Mouse (Mus musculus): ENCODE results near the gene Ap4e1. TPM values are rescaled to one million over a fixed set of nuclear protein-coding genes. Genes with fewer than 3 reads are reported as not detected.
"Not testable (repeated sequence)": the region's sequence is repeated elsewhere in the genome, so short reads cannot be mapped to it uniquely, and the experiment has no call there.

Gene Ap4e1
- polyA plus RNA-seq, 1 experiment from 2014 or later = 7.6 TPM

- ATAC-seq (ENCODE audit: insufficient number of reproducible peaks, low FRiP score, low TSS enrichment, low read depth) = no peak
- no peak for DNase-seq (ENCODE audit: low spot score)
- WGBS = 90% methylated on average over 11 of the region's 11 CpGs
- Histone ChIP-seq H3K4me3 (ENCODE audit: low read depth, low read length) (no peak overlapping the region), H3K9me3 (ENCODE audit: control insufficient read depth, low read length) (no peaks in the 10 kb centered on the region), H3K27ac (replicated peaks; ENCODE audit: low read depth, low read length) (no peak overlapping the region), H3K36me3 (ENCODE audit: control insufficient read depth, insufficient read depth, low read length) (no peaks in the 10 kb centered on the region; the same call in 1 of the 2 replicates), H3K9ac (ENCODE audit: low read length) (no peak overlapping the region), H3K27me3 (ENCODE audit: control insufficient read depth, insufficient read depth, low read length) (no peaks in the 10 kb centered on the region), H3K4me1 (ENCODE audit: control insufficient read depth, insufficient read depth, low read length) (no peaks in the 10 kb centered on the region), H3K4me2 (ENCODE audit: low read depth, severe bottlenecking) (no peak overlapping the region)
These were observed 72.2 kb downstream of the Ap4e1 start for GRCm38 (mm10) chr2:127080591-127081218.

- H3K36me3 ChIP-seq (ENCODE audit: control insufficient read depth, insufficient read depth, low read length) = no peaks in the 10 kb centered on the region; the same call in none of the 2 replicates
- H3K4me1 ChIP-seq (ENCODE audit: control insufficient read depth, insufficient read depth, low read length) = no peaks in the 10 kb centered on the region
- H3K27me3 ChIP-seq (ENCODE audit: control insufficient read depth, insufficient read depth, low read length) = no peaks in the 10 kb centered on the region
- ATAC-seq (ENCODE audit: insufficient number of reproducible peaks, low FRiP score, low TSS enrichment, low read depth) (no peak), DNase-seq (ENCODE audit: low spot score) (no peak)
- H3K9ac ChIP-seq (ENCODE audit: low read length) = no peak overlapping the region
- H3K27ac ChIP-seq (replicated peaks; ENCODE audit: low read depth, low read length) = no peak overlapping the region
- H3K9me3 ChIP-seq (ENCODE audit: control insufficient read depth, low read length) = no peaks in the 10 kb centered on the region
- no peak overlapping the region for H3K4me3 ChIP-seq (ENCODE audit: low read depth, low read length)
- no peak overlapping the region for H3K4me2 ChIP-seq (ENCODE audit: low read depth, severe bottlenecking)
- WGBS = 89% methylated on average over 5 of the region's 5 CpGs
These were observed 77.7 kb downstream of the Ap4e1 start for GRCm38 (mm10) chr2:127086235-127086634.

- not testable (repeated sequence) for H3K4me3 ChIP-seq (ENCODE audit: low read depth, low read length); H3K4me2 ChIP-seq (ENCODE audit: low read depth, severe bottlenecking); H3K36me3 ChIP-seq (ENCODE audit: control insufficient read depth, insufficient read depth, low read length); H3K9me3 ChIP-seq (ENCODE audit: control insufficient read depth, low read length); H3K27ac ChIP-seq (replicated peaks; ENCODE audit: low read depth, low read length); H3K4me1 ChIP-seq (ENCODE audit: control insufficient read depth, insufficient read depth, low read length); H3K9ac ChIP-seq (ENCODE audit: low read length); ATAC-seq (ENCODE audit: insufficient number of reproducible peaks, low FRiP score, low TSS enrichment, low read depth); DNase-seq (ENCODE audit: low spot score); H3K27me3 ChIP-seq (ENCODE audit: control insufficient read depth, insufficient read depth, low read length)
These were observed 81.6 kb downstream of the Ap4e1 start for GRCm38 (mm10) chr2:127090151-127090550.

GRCm38 (mm10) chr2:127092000-127092399 lies 83.5 kb downstream of the Ap4e1 start:
- H3K4me1 ChIP-seq (ENCODE audit: control insufficient read depth, insufficient read depth, low read length) = no peaks in the 10 kb centered on the region
- no peaks in the 10 kb centered on the region for H3K27me3 ChIP-seq (ENCODE audit: control insufficient read depth, insufficient read depth, low read length)
- ATAC-seq (ENCODE audit: insufficient number of reproducible peaks, low FRiP score, low TSS enrichment, low read depth) (no peak), DNase-seq (ENCODE audit: low spot score) (no peak)
- no peak overlapping the region for H3K9ac ChIP-seq (ENCODE audit: low read length)
- 73% methylated on average over 8 of the region's 8 CpGs for WGBS
- H3K4me2 ChIP-seq (ENCODE audit: low read depth, severe bottlenecking) = no peak overlapping the region
- no peaks in the 10 kb centered on the region; the same call in 1 of the 2 replicates for H3K36me3 ChIP-seq (ENCODE audit: control insufficient read depth, insufficient read depth, low read length)
- H3K4me3 ChIP-seq (ENCODE audit: low read depth, low read length) = no peak overlapping the region
- H3K27ac ChIP-seq (replicated peaks; ENCODE audit: low read depth, low read length) = no peak overlapping the region
- no peaks in the 10 kb centered on the region for H3K9me3 ChIP-seq (ENCODE audit: control insufficient read depth, low read length)

- 94% methylated on average over 4 of the region's 4 CpGs for whole genome bisulfite sequencing
- Histone ChIP-seq H3K9ac (ENCODE audit: low read length) (no peak overlapping the region), H3K27ac (replicated peaks; ENCODE audit: low read depth, low read length) (no peak overlapping the region), H3K4me2 (ENCODE audit: low read depth, severe bottlenecking) (no peak overlapping the region), H3K4me3 (ENCODE audit: low read depth, low read length) (no peak overlapping the region), H3K4me1 (ENCODE audit: control insufficient read depth, insufficient read depth, low read length) (no peaks in the 10 kb centered on the region), H3K27me3 (ENCODE audit: control insufficient read depth, insufficient read depth, low read length) (no peaks in the 10 kb centered on the region), H3K9me3 (ENCODE audit: control insufficient read depth, low read length) (no peaks in the 10 kb centered on the region), H3K36me3 (ENCODE audit: control insufficient read depth, insufficient read depth, low read length) (peaks cover 36% of the 10 kb centered on the region)
- ATAC-seq (ENCODE audit: insufficient number of reproducible peaks, low FRiP score, low TSS enrichment, low read depth) = no peak
- DNase-seq (ENCODE audit: low spot score) = no peak
These were observed 100.5 kb downstream of the Ap4e1 start for GRCm38 (mm10) chr2:127108986-127109385.

Small RNAs within 50 kb of the gene (microRNA-seq; reads per million reads assigned to microRNA genes)
- gene Gm24081 = not detected

Other genes starting within 250 kb of the Ap4e1 start
- 2.7 and 3.0 TPM in 2 replicates for gene Usp50, start 225.2 kb upstream of the Ap4e1 start, polyA plus RNA-seq (2014; fragmentation: Nextera tagmentation; extraction: Ambion mirVana)
- 52.7 and 57.8 TPM in 2 replicates for gene Trpm7, start 132.5 kb upstream of the Ap4e1 start, polyA plus RNA-seq (2014; fragmentation: Nextera tagmentation; extraction: Ambion mirVana)
- 37.6 and 39.5 TPM in 2 replicates for gene Sppl2a, start 75.5 kb upstream of the Ap4e1 start, polyA plus RNA-seq (2014; fragmentation: Nextera tagmentation; extraction: Ambion mirVana)
- 33.3 and 33.6 TPM in 2 replicates for gene Blvra, start 61.9 kb downstream of the Ap4e1 start, polyA plus RNA-seq (2014; fragmentation: Nextera tagmentation; extraction: Ambion mirVana)
- 130 and 144 TPM in 2 replicates for gene Ncaph, start 125.2 kb downstream of the Ap4e1 start, polyA plus RNA-seq (2014; fragmentation: Nextera tagmentation; extraction: Ambion mirVana)
- 17.5 and 19.6 TPM in 2 replicates for gene Itpripl1, start 134.7 kb downstream of the Ap4e1 start, polyA plus RNA-seq (2014; fragmentation: Nextera tagmentation; extraction: Ambion mirVana)
- gene 1810024B03Rik, start 199.6 kb downstream of the Ap4e1 start, polyA plus RNA-seq (2014; fragmentation: Nextera tagmentation; extraction: Ambion mirVana) = 1.9 and 2.1 TPM in 2 replicates
- gene Snrnp200, start 199.7 kb downstream of the Ap4e1 start, polyA plus RNA-seq (2014; fragmentation: Nextera tagmentation; extraction: Ambion mirVana) = 100 and 120 TPM in 2 replicates
- gene Ciao1, start 239.1 kb downstream of the Ap4e1 start, polyA plus RNA-seq (2014; fragmentation: Nextera tagmentation; extraction: Ambion mirVana) = 61.2 and 62.8 TPM in 2 replicates
- 17.0 and 20.8 TPM in 2 replicates for gene Tmem127, start 239.2 kb downstream of the Ap4e1 start, polyA plus RNA-seq (2014; fragmentation: Nextera tagmentation; extraction: Ambion mirVana)

Measured in limb, embryonic 11.5 days (tissue).